Mouse (Mus musculus) liver, embryonic 14.5 days (tissue): ENCODE results near the gene Ythdf1. TPM values are rescaled to one million over a fixed set of nuclear protein-coding genes. Genes with fewer than 3 reads are reported as not detected.

Source experiments
- ATAC-seq: fragments of 200-750 bp; cut with Nextera tagmentation; 2 replicates; pipeline ENCODE4 v1.8.0; 2017; ENCODE audit warnings: moderate number of reproducible peaks, mild to moderate bottlenecking, moderate library complexity; ENCODE audit not compliant: insufficient read depth
- DNase-seq, 3 experiments: peaks; one replicate each; pipeline ENCODE4 v3.0.0-alpha.2; 2012 to 2013; ENCODE audit warnings: low read depth in 3 of 3, low spot score in 3 of 3
- H3K27ac ChIP-seq: fragments of 300-500 bp; sonication (generic); 2 replicates; pipeline ENCODE4 v1.5.1; 2014; ENCODE audit warnings: moderate library complexity, mild to moderate bottlenecking, control low read depth, inconsistent platforms
- H3K27me3 ChIP-seq: fragments of 300-500 bp; sonication (generic); 2 replicates; pipeline ENCODE4 v1.6.1; 2014; ENCODE audit warnings: mild to moderate bottlenecking, low read length, moderate library complexity; ENCODE audit not compliant: control insufficient read depth, insufficient read depth
- H3K36me3 ChIP-seq: fragments of 300-500 bp; sonication (generic); replicated peaks from 2 replicates; pipeline ENCODE4 v1.6.1; 2014; ENCODE audit warnings: low read depth; ENCODE audit not compliant: control insufficient read depth, insufficient read depth
- H3K4me1 ChIP-seq, 2 experiments: fragments of 200-500 bp in 1 of 2; fragments of 300-500 bp in 1 of 2; sonication (generic) in 1 of 2; replicated peaks; 2 replicates each; pipeline ENCODE4 v1.6.1; 2012 to 2014; ENCODE audit warnings: antibody characterized with exemption in 1 of 2, inconsistent platforms in 1 of 2, low read length in 1 of 2; ENCODE audit not compliant: control insufficient read depth in 2 of 2, insufficient read depth in 2 of 2
- H3K4me2 ChIP-seq: fragments of 300-500 bp; sonication (generic); 2 replicates; pipeline ENCODE4 v1.6.1; 2014; ENCODE audit warnings: low read depth, mild to moderate bottlenecking, control low read depth, moderate library complexity
- H3K4me3 ChIP-seq, 2 experiments: fragments of 200-500 bp in 1 of 2; fragments of 300-500 bp in 1 of 2; sonication (generic) in 1 of 2; 2 replicates each; pipeline ENCODE4 v1.5.1; 2012 to 2014; ENCODE audit warnings: low read depth in 2 of 2, low read length in 2 of 2, mild to moderate bottlenecking in 2 of 2, control low read depth in 1 of 2, inconsistent platforms in 1 of 2, moderate library complexity in 1 of 2; ENCODE audit not compliant: insufficient read depth in 1 of 2
- H3K9ac ChIP-seq: fragments of 300-500 bp; sonication (generic); replicated peaks from 2 replicates; pipeline ENCODE4 v1.6.1; 2014; ENCODE audit warnings: mild to moderate bottlenecking, control low read depth, moderate library complexity
- H3K9me3 ChIP-seq: fragments of 300-500 bp; sonication (generic); 2 replicates; pipeline ENCODE4 v1.6.1; 2016; ENCODE audit warnings: low read length, mixed read lengths; ENCODE audit not compliant: control insufficient read depth
- CTCF ChIP-seq: IDR thresholded peaks from 2 replicates; pipeline ENCODE4 v1.5.1; 2016; ENCODE audit warnings: antibody characterized with exemption, low read depth, control low read depth
- EP300 ChIP-seq: IDR thresholded peaks from 2 replicates; pipeline ENCODE4 v1.6.1; 2016; ENCODE audit warnings: antibody characterized with exemption, low read depth
- WGBS: fragments of 180-500 bp; shearing (Covaris S2); extraction: QIAGEN DNeasy Blood & Tissue Kit; methylation state at CpG from one replicate; pipeline ENCODE4 v1.1.7; 2014; ENCODE audit not compliant: insufficient replicate concordance; 5-methylcytosine and 5-hydroxymethylcytosine counted together
- polyA plus RNA-seq, 2 experiments: library from polyadenylated mRNA; depleted of rRNA in 1 of 2; stranded (reverse) in 1 of 2; unstranded in 1 of 2; fragments of >200 nt; fragmentation: Nextera tagmentation in 1 of 2; extraction: Ambion mirVana in 1 of 2; gene quantifications; 2 replicates each; pipeline versions ENCODE4 v1.2.1 to v1.2.3; 2012 to 2014

Ythdf1 gene
- polyA plus RNA-seq, 2 experiments: 18.5 to 22.7 TPM

- Histone ChIP-seq H3K4me1 (peaks cover 5 to 13% of the 10 kb centered on the region in 2 experiments; a peak in 3 of 4 replicates), H3K9me3 (no peaks in the 10 kb centered on the region), H3K4me2 (no peak overlapping the region), H3K4me3 (no peak overlapping the region), H3K27ac (no peak overlapping the region), H3K27me3 (no peaks in the 10 kb centered on the region), H3K36me3 (no peaks in the 10 kb centered on the region), H3K9ac (no peak overlapping the region)
- DNase-seq: no peak
- 58% methylated on average over 2 of the region's 2 CpGs for WGBS
- TF ChIP-seq CTCF (no peak), EP300 (no peak)
- no peak for ATAC-seq
These were observed 42.0 kb upstream of the Ythdf1 start for GRCm38 (mm10) chr2:180962616-180963308.

GRCm38 (mm10) chr2:180960187-180960586 is 39.4 kb upstream of the Ythdf1 start:
- no peak for DNase-seq
- no peaks in the 10 kb centered on the region for H3K9me3 ChIP-seq
- H3K4me1 ChIP-seq: peaks cover 0 to 7% of the 10 kb centered on the region in 2 experiments; a peak in 2 of 4 replicates
- WGBS: 53% methylated on average over 3 of the region's 3 CpGs
- TF ChIP-seq CTCF (no peak), EP300 (no peak)
- no peak overlapping the region for H3K9ac ChIP-seq
- no peaks in the 10 kb centered on the region for H3K36me3 ChIP-seq
- H3K4me3 ChIP-seq: no peak overlapping the region
- H3K27me3 ChIP-seq: peaks cover 11% of the 10 kb centered on the region
- H3K4me2 ChIP-seq: no peak overlapping the region
- no peak for ATAC-seq
- H3K27ac ChIP-seq: no peak overlapping the region

GRCm38 (mm10) chr2:180959605-180960004 is 38.9 kb upstream of the Ythdf1 start:
- no peak for TF ChIP-seq CTCF
- TF ChIP-seq EP300: no peak
- H3K4me3 ChIP-seq: no peak overlapping the region
- no peak overlapping the region for H3K4me2 ChIP-seq
- DNase-seq: no peak
- H3K9me3 ChIP-seq: no peaks in the 10 kb centered on the region
- WGBS: 54% methylated on average over 7 of the region's 7 CpGs
- H3K36me3 ChIP-seq: no peaks in the 10 kb centered on the region
- no peak overlapping the region for H3K9ac ChIP-seq
- peaks cover 16% of the 10 kb centered on the region for H3K27me3 ChIP-seq
- no peak for ATAC-seq
- no peak overlapping the region for H3K27ac ChIP-seq
- peaks cover 0 to 7% of the 10 kb centered on the region in 2 experiments; a peak in 2 of 4 replicates for H3K4me1 ChIP-seq

GRCm38 (mm10) chr2:180954061-180955047 is 33.6 kb upstream of the Ythdf1 start, which contains the start of gene Nkain4:
Nkain4 (minus strand) TSS chr2:180954699.
- ATAC-seq: no peak

GRCm38 (mm10) chr2:180953638-180954037 is 32.9 kb upstream of the Ythdf1 start:
- no peak for ATAC-seq
- Histone ChIP-seq H3K4me3 (no peak overlapping the region), H3K9ac (no peak overlapping the region), H3K27me3 (peaks cover 40% of the 10 kb centered on the region), H3K4me1 (no peaks in the 10 kb centered on the region), H3K27ac (no peak overlapping the region), H3K4me2 (no peak overlapping the region), H3K36me3 (no peaks in the 10 kb centered on the region), H3K9me3 (no peaks in the 10 kb centered on the region)
- no peak for DNase-seq
- no peak for TF ChIP-seq CTCF
- no peak for TF ChIP-seq EP300
- WGBS: 27% methylated on average over 2 of the region's 2 CpGs

More at GRCm38 (mm10) chr2:180954061-180955047, 33.6 kb upstream of the Ythdf1 start, which contains the start of gene Nkain4:
- Histone ChIP-seq H3K36me3 (no peaks in the 10 kb centered on the region), H3K4me3 (peak within 1 kb of the TSS in 1 of 2 experiments; percentile 27; a peak in 2 of 4 replicates), H3K9me3 (no peaks in the 10 kb centered on the region), H3K4me1 (no peaks in the 10 kb centered on the region), H3K4me2 (peak within 1 kb of the TSS; percentile 41), H3K27me3 (peaks cover 40% of the 10 kb centered on the region), H3K27ac (no peak within 1 kb of the TSS), H3K9ac (no peak within 1 kb of the TSS)
- WGBS: 2% methylated on average over 52 of the region's 52 CpGs
- no peak for TF ChIP-seq EP300
- TF ChIP-seq CTCF: no peak
- no peak for DNase-seq
